Mouse (Mus musculus): ENCODE results near the gene Fbxl15. TPM values are rescaled to one million over a fixed set of nuclear protein-coding genes. Genes with fewer than 3 reads are reported as not detected.
A peak's percentile ranks its signal among the peaks of the same experiment; 100 is the strongest.

The Fbxl15 gene
- polyA plus RNA-seq, 1 experiment from 2014 or later, result 11.8 TPM

- peaks cover 18% of the 10 kb centered on the region for H3K36me3 ChIP-seq (ENCODE audit: control insufficient read depth, insufficient read depth, low read length)
- H3K4me3 ChIP-seq (ENCODE audit: control insufficient read depth in 1 of 2, insufficient read depth in 1 of 2, low read depth in 1 of 2, low read length in 2 of 2), result no peak overlapping the region
- peaks cover 7% of the 10 kb centered on the region; the same call in 1 of the 2 replicates for H3K27me3 ChIP-seq (ENCODE audit: control insufficient read depth, insufficient read depth, low read length)
Observed at GRCm38 (mm10) chr19:46290535-46291105, 37.4 kb upstream of the Fbxl15 start.

GRCm38 (mm10) chr19:46296938-46297337 lies 31.0 kb upstream of the Fbxl15 start:
- no peak overlapping the region for H3K4me3 ChIP-seq (ENCODE audit: control insufficient read depth in 1 of 2, insufficient read depth in 1 of 2, low read depth in 1 of 2, low read length in 2 of 2)
- 53% methylated on average over 4 of the region's 4 CpGs for WGBS
- H3K27ac ChIP-seq (replicated peaks in 1 of 2; ENCODE audit: control insufficient read depth in 1 of 2, insufficient read depth in 1 of 2, low read depth in 2 of 2, low read length in 2 of 2), result no peak overlapping the region
- H3K27me3 ChIP-seq (ENCODE audit: control insufficient read depth, insufficient read depth, low read length), result peaks cover 7% of the 10 kb centered on the region; the same call in 1 of the 2 replicates
- H3K4me1 ChIP-seq (ENCODE audit: control insufficient read depth in 2 of 2, insufficient read depth in 2 of 2, low read length in 2 of 2), result no peaks in the 10 kb centered on the region
- no peak for ATAC-seq (ENCODE audit: insufficient number of reproducible peaks, insufficient read depth, low FRiP score, low read depth)
- no peak overlapping the region for H3K9ac ChIP-seq (ENCODE audit: low read length)
- H3K4me2 ChIP-seq (ENCODE audit: low read length), result no peak overlapping the region
- H3K9me3 ChIP-seq (ENCODE audit: control insufficient read depth, low read length), result no peaks in the 10 kb centered on the region
- no peaks in the 10 kb centered on the region for H3K36me3 ChIP-seq (ENCODE audit: control insufficient read depth, insufficient read depth, low read length)

More at GRCm38 (mm10) chr19:46290535-46291105, 37.4 kb upstream of the Fbxl15 start:
- Histone ChIP-seq H3K9ac (ENCODE audit: low read length) (no peak overlapping the region), H3K4me2 (ENCODE audit: low read length) (no peak overlapping the region), H3K4me1 (ENCODE audit: control insufficient read depth in 2 of 2, insufficient read depth in 2 of 2, low read length in 2 of 2) (no peaks in the 10 kb centered on the region), H3K9me3 (ENCODE audit: control insufficient read depth, low read length) (no peaks in the 10 kb centered on the region), H3K27ac (replicated peaks in 1 of 2; ENCODE audit: control insufficient read depth in 1 of 2, insufficient read depth in 1 of 2, low read depth in 2 of 2, low read length in 2 of 2) (no peak overlapping the region)
- ATAC-seq (ENCODE audit: insufficient number of reproducible peaks, insufficient read depth, low FRiP score, low read depth), result no peak
- 64% methylated on average over 12 of the region's 12 CpGs for WGBS

GRCm38 (mm10) chr19:46300294-46301045 lies 27.5 kb upstream of the Fbxl15 start:
- Histone ChIP-seq H3K36me3 (ENCODE audit: control insufficient read depth, insufficient read depth, low read length) (no peaks in the 10 kb centered on the region), H3K4me2 (ENCODE audit: low read length) (no peak overlapping the region), H3K27me3 (ENCODE audit: control insufficient read depth, insufficient read depth, low read length) (no peaks in the 10 kb centered on the region), H3K9ac (ENCODE audit: low read length) (no peak overlapping the region), H3K9me3 (ENCODE audit: control insufficient read depth, low read length) (no peaks in the 10 kb centered on the region), H3K4me1 (ENCODE audit: control insufficient read depth in 2 of 2, insufficient read depth in 2 of 2, low read length in 2 of 2) (peaks cover 2 to 7% of the 10 kb centered on the region in 2 experiments; a peak in 1 of 4 replicates), H3K4me3 (ENCODE audit: control insufficient read depth in 1 of 2, insufficient read depth in 1 of 2, low read depth in 1 of 2, low read length in 2 of 2) (no peak overlapping the region), H3K27ac (replicated peaks in 1 of 2; ENCODE audit: control insufficient read depth in 1 of 2, insufficient read depth in 1 of 2, low read depth in 2 of 2, low read length in 2 of 2) (no peak overlapping the region)
- 37% methylated on average over 8 of the region's 8 CpGs for WGBS
- ATAC-seq (ENCODE audit: insufficient number of reproducible peaks, insufficient read depth, low FRiP score, low read depth), result no peak

- Histone ChIP-seq H3K9ac (ENCODE audit: low read length) (no peak overlapping the region), H3K4me3 (ENCODE audit: control insufficient read depth in 1 of 2, insufficient read depth in 1 of 2, low read depth in 1 of 2, low read length in 2 of 2) (no peak overlapping the region), H3K36me3 (ENCODE audit: control insufficient read depth, insufficient read depth, low read length) (peaks cover 3% of the 10 kb centered on the region; the same call in 1 of the 2 replicates), H3K27ac (replicated peaks in 1 of 2; ENCODE audit: control insufficient read depth in 1 of 2, insufficient read depth in 1 of 2, low read depth in 2 of 2, low read length in 2 of 2) (no peak overlapping the region), H3K4me2 (ENCODE audit: low read length) (no peak overlapping the region), H3K27me3 (ENCODE audit: control insufficient read depth, insufficient read depth, low read length) (0 out of 2 replicates have a peak, but pooled peaks cover 8% of the 10 kb centered on the region), H3K4me1 (ENCODE audit: control insufficient read depth in 2 of 2, insufficient read depth in 2 of 2, low read length in 2 of 2) (peaks cover 6 to 13% of the 10 kb centered on the region in 2 experiments; a peak in 3 of 4 replicates), H3K9me3 (ENCODE audit: control insufficient read depth, low read length) (no peaks in the 10 kb centered on the region)
- ATAC-seq (ENCODE audit: insufficient number of reproducible peaks, insufficient read depth, low FRiP score, low read depth), result no peak
- WGBS, result 81% methylated on average over 4 of the region's 4 CpGs
Observed at GRCm38 (mm10) chr19:46302551-46302950, 25.4 kb upstream of the Fbxl15 start.

- H3K9ac ChIP-seq (ENCODE audit: low read length), result peak overlapping the region; percentile 86
- WGBS, result 53% methylated on average over 18 of the region's 18 CpGs
- H3K4me2 ChIP-seq (ENCODE audit: low read length), result peak overlapping the region; percentile 99
- H3K4me3 ChIP-seq (ENCODE audit: control insufficient read depth in 1 of 2, insufficient read depth in 1 of 2, low read depth in 1 of 2, low read length in 2 of 2), result peak overlapping the region; percentile 82 to 84
- no peaks in the 10 kb centered on the region for H3K9me3 ChIP-seq (ENCODE audit: control insufficient read depth, low read length)
- peaks cover 6 to 13% of the 10 kb centered on the region in 2 experiments; a peak in 3 of 4 replicates for H3K4me1 ChIP-seq (ENCODE audit: control insufficient read depth in 2 of 2, insufficient read depth in 2 of 2, low read length in 2 of 2)
- 0 out of 2 replicates have a peak, but pooled peaks cover 16% of the 10 kb centered on the region for H3K27me3 ChIP-seq (ENCODE audit: control insufficient read depth, insufficient read depth, low read length)
- peaks cover 11% of the 10 kb centered on the region; the same call in 1 of the 2 replicates for H3K36me3 ChIP-seq (ENCODE audit: control insufficient read depth, insufficient read depth, low read length)
- peak overlapping the region; percentile 86 to 89; a peak in 3 of 4 replicates for H3K27ac ChIP-seq (replicated peaks in 1 of 2; ENCODE audit: control insufficient read depth in 1 of 2, insufficient read depth in 1 of 2, low read depth in 2 of 2, low read length in 2 of 2)
- no peak for ATAC-seq (ENCODE audit: insufficient number of reproducible peaks, insufficient read depth, low FRiP score, low read depth)
Observed at GRCm38 (mm10) chr19:46303251-46304215, 24.5 kb upstream of the Fbxl15 start.

GRCm38 (mm10) chr19:46304216-46304841 lies 23.7 kb upstream of the Fbxl15 start, which contains the start of gene Nfkb2:
Gene Nfkb2 (plus strand): TSS chr19:46304320.
- Histone ChIP-seq H3K9ac (ENCODE audit: low read length) (peak within 1 kb of the TSS; percentile 86), H3K4me3 (ENCODE audit: control insufficient read depth in 1 of 2, insufficient read depth in 1 of 2, low read depth in 1 of 2, low read length in 2 of 2) (peak within 1 kb of the TSS; percentile 82 to 84), H3K9me3 (ENCODE audit: control insufficient read depth, low read length) (no peaks in the 10 kb centered on the region), H3K36me3 (ENCODE audit: control insufficient read depth, insufficient read depth, low read length) (peaks cover 11% of the 10 kb centered on the region; the same call in 1 of the 2 replicates), H3K4me1 (ENCODE audit: control insufficient read depth in 2 of 2, insufficient read depth in 2 of 2, low read length in 2 of 2) (peaks cover 9 to 17% of the 10 kb centered on the region in 2 experiments; a peak in 3 of 4 replicates), H3K27me3 (ENCODE audit: control insufficient read depth, insufficient read depth, low read length) (0 out of 2 replicates have a peak, but pooled peaks cover 16% of the 10 kb centered on the region), H3K4me2 (ENCODE audit: low read length) (peak within 1 kb of the TSS; percentile 99), H3K27ac (replicated peaks in 1 of 2; ENCODE audit: control insufficient read depth in 1 of 2, insufficient read depth in 1 of 2, low read depth in 2 of 2, low read length in 2 of 2) (peak within 1 kb of the TSS; percentile 86 to 89)
- WGBS, result under 1% methylated on average over 36 of the region's 39 CpGs
- ATAC-seq (ENCODE audit: insufficient number of reproducible peaks, insufficient read depth, low FRiP score, low read depth), result peak; percentile 88
